Mouse (Mus musculus) kidney, adult 2 months (tissue): ENCODE measurements around the gene Spock1. TPM values are rescaled to one million over a fixed set of nuclear protein-coding genes. Genes with fewer than 3 reads are reported as not detected.
"Not testable (repeated sequence)": the region's sequence is repeated elsewhere in the genome, so short reads cannot be mapped to it uniquely, and the experiment has no call there.

Source experiments
- DNase-seq: peaks from one replicate; pipeline ENCODE4 v3.0.0; 2021
- H3K27ac ChIP-seq: fragments of 200-500 bp; 2 replicates; pipeline ENCODE4 v1.5.1; 2012; ENCODE audit warnings: low read depth, low read length, control low read depth, inconsistent platforms; ENCODE audit not compliant: insufficient read depth
- H3K27me3 ChIP-seq: fragments of 200-500 bp; replicated peaks from 2 replicates; pipeline ENCODE4 v1.6.1; 2012; ENCODE audit warnings: mild to moderate bottlenecking, moderate library complexity, low read length, inconsistent platforms; ENCODE audit not compliant: control insufficient read depth, insufficient read depth
- H3K36me3 ChIP-seq: fragments of 200-500 bp; 2 replicates; pipeline ENCODE4 v1.6.1; 2012; ENCODE audit warnings: mild to moderate bottlenecking, moderate library complexity, low read length, inconsistent platforms; ENCODE audit not compliant: control insufficient read depth, insufficient read depth
- H3K4me1 ChIP-seq: fragments of 200-500 bp; 2 replicates; pipeline ENCODE4 v1.6.1; 2011; ENCODE audit warnings: low read length; ENCODE audit not compliant: control insufficient read depth, insufficient read depth
- H3K4me3 ChIP-seq: fragments of 200-500 bp; 2 replicates; pipeline ENCODE4 v1.5.1; 2011; ENCODE audit warnings: mild to moderate bottlenecking, low read depth, low read length, control low read depth; ENCODE audit not compliant: insufficient read depth
- CTCF ChIP-seq: fragments of 200-500 bp; conservative IDR thresholded peaks from 2 replicates; pipeline ENCODE4 v1.5.1; 2011; ENCODE audit warnings: low read depth, mild to moderate bottlenecking, control low read depth, low read length, moderate library complexity, mixed read lengths; ENCODE audit not compliant: insufficient read depth, insufficient read length
- POLR2A ChIP-seq: fragments of 200-500 bp; IDR thresholded peaks from one replicate; pipeline ENCODE4 v1.6.1; 2011; ENCODE audit warnings: low read depth, low read length, control low read depth
- WGBS: fragments of 180-500 bp; shearing (Covaris S2); methylation state at CpG from one replicate; pipeline ENCODE4 v1.1.7; 2018; 5-methylcytosine and 5-hydroxymethylcytosine counted together
- polyA plus RNA-seq: library from polyadenylated mRNA; depleted of rRNA; stranded (reverse); fragments of >200 nt; gene quantifications from 2 replicates; pipeline ENCODE4 v1.2.3, GENCODE M21; 2012

Gene Spock1
- polyA plus RNA-seq, 1 experiment: 0.19 TPM

DNA sequence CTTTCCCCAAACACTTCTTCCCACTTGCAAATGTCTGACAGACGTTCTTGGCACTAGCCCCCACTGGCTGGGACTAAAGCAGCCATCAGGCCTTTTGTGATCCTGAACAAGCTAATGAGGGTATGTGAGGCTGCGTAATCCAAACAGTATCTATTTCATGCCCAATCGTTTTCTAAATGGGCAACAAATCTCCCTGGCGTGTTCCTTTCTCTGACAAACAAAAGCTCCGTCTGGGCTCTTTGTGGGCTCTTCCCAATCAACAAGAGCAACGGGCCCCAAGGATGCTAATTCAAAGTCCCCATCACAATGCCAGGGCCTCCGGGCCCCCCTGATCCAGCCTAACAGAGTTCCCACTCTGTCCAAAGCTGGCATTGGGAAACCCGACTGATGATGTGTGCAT, 304.9 kb downstream of the Spock1 start:
- Histone ChIP-seq H3K36me3 (no peaks in the 10 kb centered on the region), H3K27ac (no peak overlapping the region), H3K4me1 (no peaks in the 10 kb centered on the region), H3K4me3 (no peak overlapping the region), H3K27me3 (no peaks in the 10 kb centered on the region)
- TF ChIP-seq CTCF (no peak), POLR2A (no peak)
- DNase-seq: no peak
- 55% methylated on average over 8 of the region's 8 CpGs for WGBS

DNA sequence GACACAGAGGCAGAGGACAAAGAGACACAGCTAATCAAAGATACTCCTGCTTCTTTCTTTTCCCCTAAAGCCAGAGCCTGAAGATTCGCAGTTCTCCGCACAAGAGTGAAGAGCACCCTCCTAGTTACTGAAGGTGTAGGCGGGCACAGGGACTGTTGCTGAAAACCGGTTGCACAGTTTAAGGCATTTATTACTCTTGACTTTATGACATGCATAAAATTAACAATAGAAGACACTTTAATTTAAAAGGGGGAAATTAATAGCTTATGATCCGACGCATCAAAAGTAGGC, 312.4 kb downstream of the Spock1 start:
- Histone ChIP-seq H3K27me3 (no peaks in the 10 kb centered on the region), H3K4me3 (no peak overlapping the region), H3K36me3 (no peaks in the 10 kb centered on the region), H3K4me1 (no peaks in the 10 kb centered on the region), H3K27ac (no peak overlapping the region)
- 79% methylated on average over 6 of the region's 6 CpGs for WGBS
- TF ChIP-seq POLR2A: no peak
- no peak for TF ChIP-seq CTCF
- DNase-seq: no peak

DNA sequence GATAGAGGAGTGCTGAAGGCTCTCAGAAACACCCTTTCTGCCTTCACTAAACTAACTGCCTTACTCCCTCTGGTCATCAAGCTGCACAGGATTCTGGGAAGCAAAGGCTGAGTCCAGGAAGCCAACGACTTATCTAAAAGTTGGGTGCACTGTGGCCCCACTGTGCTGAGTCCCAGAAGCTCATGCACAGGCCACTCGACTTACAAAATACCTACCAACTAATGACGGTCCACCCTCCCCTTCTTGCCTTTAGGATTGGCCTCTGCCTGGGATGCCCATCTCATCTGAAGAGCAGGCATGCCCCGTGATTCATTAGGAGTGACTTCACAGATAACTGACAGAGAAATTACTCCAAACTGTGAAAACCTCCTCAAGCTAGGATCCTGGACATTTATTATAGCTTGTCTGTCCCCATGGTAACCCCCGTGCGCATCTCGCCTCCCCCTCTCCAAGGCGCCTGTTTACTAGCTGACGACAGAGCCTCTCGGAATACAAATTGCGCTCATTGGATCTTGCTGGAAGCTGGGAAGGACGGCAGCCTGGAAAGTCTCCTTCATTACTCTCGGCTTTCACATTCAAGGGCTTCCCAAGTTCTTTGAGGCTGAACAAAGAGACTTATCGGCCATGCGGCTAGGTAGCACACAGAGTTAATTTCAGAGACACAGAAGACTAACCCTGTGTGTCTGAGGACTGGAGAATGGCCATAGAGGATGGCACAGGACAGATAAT, 312.9 kb downstream of the Spock1 start:
- 37% methylated on average over 15 of the region's 15 CpGs for WGBS
- no peak overlapping the region for H3K4me3 ChIP-seq
- no peaks in the 10 kb centered on the region for H3K36me3 ChIP-seq
- no peak overlapping the region for H3K27ac ChIP-seq
- H3K27me3 ChIP-seq: no peaks in the 10 kb centered on the region
- no peaks in the 10 kb centered on the region for H3K4me1 ChIP-seq
- no peak for DNase-seq
- TF ChIP-seq POLR2A (no peak), CTCF (no peak)

DNA sequence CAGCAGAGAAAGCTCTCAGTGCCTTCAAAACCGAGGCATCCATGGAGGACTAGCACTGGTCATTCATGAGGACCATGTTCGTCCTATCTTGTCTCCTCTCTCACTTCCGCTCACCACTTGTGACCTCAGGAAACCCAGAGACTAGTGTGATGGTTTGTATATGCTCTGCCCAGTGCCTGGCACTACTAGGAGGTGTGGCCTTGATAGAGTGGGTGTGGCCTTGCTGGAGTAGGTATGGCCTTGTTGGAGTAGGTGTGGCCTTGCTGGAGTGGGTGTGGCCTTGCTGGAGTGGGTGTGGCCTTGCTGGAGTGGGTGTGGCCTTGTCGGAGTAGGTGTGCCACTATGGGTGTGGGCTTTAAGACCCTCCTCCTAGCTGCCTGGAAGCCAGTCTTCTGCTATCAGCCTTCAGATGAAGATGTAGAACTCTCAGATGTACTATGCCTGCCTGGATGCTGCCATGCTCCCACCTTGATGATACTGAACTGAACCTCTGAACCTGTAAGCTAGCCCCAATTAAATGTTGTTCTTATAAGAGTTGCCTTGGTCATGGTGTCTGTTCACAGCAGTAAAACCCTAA, 318.7 kb downstream of the Spock1 start:
- WGBS: 94% methylated on average over 4 of the region's 4 CpGs
- H3K36me3 ChIP-seq, H3K4me3 ChIP-seq, DNase-seq, H3K4me1 ChIP-seq, H3K27me3 ChIP-seq, H3K27ac ChIP-seq: not testable (repeated sequence)

DNA sequence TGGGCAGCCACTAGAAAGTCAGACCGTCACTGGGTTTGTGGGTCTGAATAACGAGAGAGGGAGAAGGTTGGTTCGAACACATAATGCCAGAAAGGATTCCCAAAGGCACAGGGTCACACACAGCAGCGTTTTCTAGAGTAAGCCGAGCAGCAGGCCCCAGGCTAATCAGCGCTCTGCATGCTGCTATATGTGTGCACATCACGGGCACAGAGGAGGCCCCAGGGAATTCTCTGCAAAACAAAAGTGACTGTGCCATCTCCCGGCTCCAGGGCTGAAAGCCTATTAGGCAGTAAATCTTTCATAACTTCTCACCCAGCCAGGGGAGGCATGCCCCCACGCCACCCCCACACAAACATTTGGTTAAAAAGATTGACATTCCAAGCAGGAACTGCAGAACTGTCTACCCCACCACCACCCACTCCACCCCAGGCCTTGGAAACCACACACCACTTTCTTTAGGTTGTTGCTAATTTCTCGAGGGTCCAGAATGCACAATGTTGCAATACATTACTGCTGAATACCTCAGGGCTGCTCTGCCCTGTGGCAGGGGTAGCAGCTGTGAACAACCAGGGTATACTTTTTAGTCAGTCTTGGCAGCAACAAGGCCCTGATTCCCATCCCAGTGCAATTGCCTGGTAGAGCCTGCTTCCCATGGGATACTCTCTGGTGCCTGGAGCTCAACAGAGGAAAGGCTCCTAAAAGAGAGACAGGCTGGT, 319.4 kb downstream of the Spock1 start:
- Histone ChIP-seq H3K27me3 (no peaks in the 10 kb centered on the region), H3K4me3 (no peak overlapping the region), H3K4me1 (no peaks in the 10 kb centered on the region), H3K36me3 (no peaks in the 10 kb centered on the region), H3K27ac (no peak overlapping the region)
- no peak for DNase-seq
- 52% methylated on average over 10 of the region's 10 CpGs for WGBS
- TF ChIP-seq CTCF: no peak
- TF ChIP-seq POLR2A: no peak

DNA sequence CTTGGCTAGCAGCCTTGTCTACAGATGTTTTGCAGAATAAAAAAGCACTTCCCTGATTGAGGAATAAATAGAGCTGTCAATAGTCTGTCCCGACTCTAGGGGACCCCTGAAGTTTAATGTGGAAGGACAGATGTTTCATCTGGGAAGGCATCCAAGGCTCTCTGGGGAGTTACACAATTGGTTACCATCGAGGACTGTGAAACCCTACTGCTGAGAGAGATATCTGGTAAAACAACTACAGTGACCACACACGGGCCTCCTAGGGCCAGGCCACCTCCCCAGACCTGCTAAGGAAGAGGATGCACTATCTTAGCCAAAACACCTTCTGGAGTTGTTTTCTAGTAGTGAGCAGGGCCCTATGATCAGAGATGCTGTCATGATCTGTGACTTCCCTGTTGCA, 323.0 kb downstream of the Spock1 start:
- Histone ChIP-seq H3K36me3 (no peaks in the 10 kb centered on the region), H3K4me3 (no peak overlapping the region), H3K4me1 (no peaks in the 10 kb centered on the region), H3K27ac (no peak overlapping the region), H3K27me3 (no peaks in the 10 kb centered on the region)
- WGBS: 68% methylated on average over 3 of the region's 3 CpGs
- TF ChIP-seq POLR2A (no peak), CTCF (no peak)
- no peak for DNase-seq

DNA sequence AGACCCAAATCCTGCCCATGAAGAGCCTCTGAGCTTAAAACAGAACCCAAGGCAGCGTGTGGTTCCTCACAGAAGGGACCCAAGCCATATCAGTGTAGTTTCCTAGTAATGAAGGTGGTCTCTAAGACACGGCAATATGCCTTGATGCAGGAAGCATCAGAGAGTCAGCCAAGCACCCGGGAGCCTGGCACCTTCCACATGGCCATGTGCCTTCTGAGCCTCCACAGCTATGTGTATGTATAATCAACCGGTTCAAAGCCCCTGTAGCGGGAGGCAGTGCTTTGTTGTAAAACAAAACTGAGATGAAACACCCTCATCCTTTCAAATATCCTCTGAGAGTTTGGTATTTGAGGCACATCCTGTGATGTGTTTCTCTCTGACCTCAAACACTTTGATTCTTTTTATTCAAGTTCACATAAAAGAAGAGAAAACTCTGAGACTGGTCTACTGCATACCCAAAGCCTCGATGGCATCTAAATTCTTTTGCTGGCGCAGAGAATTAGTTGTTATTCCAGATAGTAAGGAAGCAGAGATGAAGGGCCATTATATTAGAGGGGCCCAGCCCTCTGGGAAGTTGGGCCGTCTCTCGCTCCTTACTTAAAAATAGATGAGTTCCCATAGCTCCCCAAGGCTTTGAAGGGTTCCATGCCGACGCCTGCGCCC, 325.7 kb downstream of the Spock1 start:
- H3K36me3 ChIP-seq: no peaks in the 10 kb centered on the region
- no peak for DNase-seq
- no peaks in the 10 kb centered on the region for H3K27me3 ChIP-seq
- H3K4me1 ChIP-seq: no peaks in the 10 kb centered on the region
- no peak for TF ChIP-seq CTCF
- TF ChIP-seq POLR2A: no peak
- H3K27ac ChIP-seq: no peak overlapping the region
- H3K4me3 ChIP-seq: no peak overlapping the region
- 84% methylated on average over 12 of the region's 12 CpGs for WGBS
